Mouse (Mus musculus) cerebellum, adult (tissue): ENCODE results near the gene Mkln1.
"Not testable (repeated sequence)": the region's sequence is repeated elsewhere in the genome, so short reads cannot be mapped to it uniquely, and the experiment has no call there.

Experiments
- ATAC-seq: cut with Nextera tagmentation; 2 replicates; pipeline ENCODE4 v1.9.2; 2017; ENCODE audit warnings: mild to moderate bottlenecking, moderate library complexity, mixed read lengths; ENCODE audit not compliant: insufficient number of reproducible peaks, low FRiP score, low TSS enrichment

Gene Mkln1

GRCm38 (mm10) chr6:31538112-31538511 lies 139.6 kb downstream of the Mkln1 start:
- no peak for ATAC-seq

GRCm38 (mm10) chr6:31540018-31540417 lies 141.5 kb downstream of the Mkln1 start:
- ATAC-seq: no peak

- ATAC-seq: no peak
Observed at GRCm38 (mm10) chr6:31544318-31544717, 145.8 kb downstream of the Mkln1 start.

GRCm38 (mm10) chr6:31549361-31550051 lies 151.0 kb downstream of the Mkln1 start:
- ATAC-seq: no peak

- no peak for ATAC-seq
Observed at GRCm38 (mm10) chr6:31550876-31551532, 152.5 kb downstream of the Mkln1 start.

GRCm38 (mm10) chr6:31556460-31557100 lies 158.0 kb downstream of the Mkln1 start:
- no peak for ATAC-seq

- no peak for ATAC-seq
Observed at GRCm38 (mm10) chr6:31560138-31560959, 161.8 kb downstream of the Mkln1 start.

GRCm38 (mm10) chr6:31561948-31562347 lies 163.4 kb downstream of the Mkln1 start:
- ATAC-seq: not testable (repeated sequence)

- ATAC-seq: no peak
Observed at GRCm38 (mm10) chr6:31562371-31563080, 164.0 kb downstream of the Mkln1 start.

- ATAC-seq: no peak
Observed at GRCm38 (mm10) chr6:31563235-31564181, 165.0 kb downstream of the Mkln1 start, which contains the start of gene Podxl. Gene Podxl, minus strand, starts transcription at chr6:31563981.

- no peak for ATAC-seq
Observed at GRCm38 (mm10) chr6:31564182-31564531, 165.6 kb downstream of the Mkln1 start.

GRCm38 (mm10) chr6:31564901-31565391 lies 166.4 kb downstream of the Mkln1 start:
- no peak for ATAC-seq
